Mouse (Mus musculus) intestine, embryonic 15.5 days (tissue): ENCODE data around the gene Fcrla. TPM values are rescaled to one million over a fixed set of nuclear protein-coding genes. Genes with fewer than 3 reads are reported as not detected.
"Not testable (repeated sequence)": the region's sequence is repeated elsewhere in the genome, so short reads cannot be mapped to it uniquely, and the experiment has no call there.

Experiments used
- ATAC-seq: fragments of 200-750 bp; cut with Nextera tagmentation; 2 replicates; pipeline ENCODE4 v1.8.0; 2017; ENCODE audit warnings: moderate TSS enrichment, moderate library complexity
- H3K27ac ChIP-seq: fragments of 300-500 bp; sonication (generic); 2 replicates; pipeline ENCODE4 v1.5.1; 2015; ENCODE audit warnings: mild to moderate bottlenecking, inconsistent platforms
- H3K27me3 ChIP-seq: fragments of 300-500 bp; sonication (generic); replicated peaks from 2 replicates; pipeline ENCODE4 v1.6.1; 2015; ENCODE audit warnings: inconsistent platforms
- H3K36me3 ChIP-seq: fragments of 300-500 bp; sonication (generic); 2 replicates; pipeline ENCODE4 v1.6.1; 2015; ENCODE audit warnings: inconsistent platforms
- H3K4me1 ChIP-seq: fragments of 300-500 bp; sonication (generic); replicated peaks from 2 replicates; pipeline ENCODE4 v1.6.1; 2015; ENCODE audit warnings: inconsistent platforms
- H3K4me2 ChIP-seq: fragments of 300-500 bp; sonication (generic); replicated peaks from 2 replicates; pipeline ENCODE4 v1.6.1; 2015; ENCODE audit warnings: mild to moderate bottlenecking, inconsistent platforms
- H3K4me3 ChIP-seq: fragments of 300-500 bp; sonication (generic); replicated peaks from 2 replicates; pipeline ENCODE4 v1.5.1; 2015; ENCODE audit warnings: inconsistent platforms
- H3K9ac ChIP-seq: fragments of 300-500 bp; sonication (generic); 2 replicates; pipeline ENCODE4 v1.6.1; 2015; ENCODE audit warnings: inconsistent platforms
- H3K9me3 ChIP-seq: fragments of 300-500 bp; sonication (generic); 2 replicates; pipeline ENCODE4 v1.6.1; 2016; ENCODE audit warnings: inconsistent platforms
- WGBS: fragments of 180-500 bp; shearing (Covaris S2); methylation state at CpG from one replicate; pipeline ENCODE4 v1.1.7; 2015; 5-methylcytosine and 5-hydroxymethylcytosine counted together
- polyA plus RNA-seq: library from polyadenylated mRNA; unstranded; fragments of >200 nt; fragmentation: Nextera tagmentation; extraction: Ambion mirVana; gene quantifications from 2 replicates; pipeline ENCODE4 v1.2.1, GENCODE M21; 2015

Gene Fcrla
- polyA plus RNA-seq, result not detected in 2 replicates

GRCm38 (mm10) chr1:170927378-170927777 lies at the start of gene Fcrla:
Gene Fcrla, minus strand, starts transcription at chr1:170927583.
- ATAC-seq, result no peak

GRCm38 (mm10) chr1:170976447-170976846 lies 49.1 kb upstream of the Fcrla start, which contains the start of gene Fcgr2b:
Gene Fcgr2b, minus strand, starts transcription at chr1:170976547.
- ATAC-seq, result no peak
- H3K27ac ChIP-seq, result no peak within 1 kb of the TSS

More at GRCm38 (mm10) chr1:170927378-170927777, at the start of gene Fcrla:
- H3K9me3 ChIP-seq, result no peaks in the 10 kb centered on the region
- H3K9ac ChIP-seq, result no peak within 1 kb of the TSS
- no peaks in the 10 kb centered on the region for H3K36me3 ChIP-seq
- no peak within 1 kb of the TSS for H3K4me3 ChIP-seq
- H3K4me1 ChIP-seq, result no peaks in the 10 kb centered on the region
- H3K27ac ChIP-seq, result no peak within 1 kb of the TSS
- no peaks in the 10 kb centered on the region for H3K27me3 ChIP-seq
- WGBS, result 85% methylated on average over 3 of the region's 3 CpGs
- no peak within 1 kb of the TSS for H3K4me2 ChIP-seq

GRCm38 (mm10) chr1:170975751-170976161 lies 48.4 kb upstream of the Fcrla start:
- Histone ChIP-seq H3K9me3 (no peaks in the 10 kb centered on the region), H3K4me1 (no peaks in the 10 kb centered on the region), H3K4me3 (no peak overlapping the region), H3K4me2 (no peak overlapping the region), H3K36me3 (no peaks in the 10 kb centered on the region), H3K27ac (no peak overlapping the region), H3K9ac (no peak overlapping the region), H3K27me3 (no peaks in the 10 kb centered on the region)
- 63% methylated on average over 7 of the region's 7 CpGs for WGBS
- no peak for ATAC-seq

More at GRCm38 (mm10) chr1:170976447-170976846, 49.1 kb upstream of the Fcrla start, which contains the start of gene Fcgr2b:
- H3K4me2 ChIP-seq, result no peak within 1 kb of the TSS
- no peak within 1 kb of the TSS for H3K4me3 ChIP-seq
- H3K9ac ChIP-seq, result no peak within 1 kb of the TSS
- H3K36me3 ChIP-seq, result no peaks in the 10 kb centered on the region
- no peaks in the 10 kb centered on the region for H3K9me3 ChIP-seq
- no peaks in the 10 kb centered on the region for H3K4me1 ChIP-seq
- WGBS, result 89% methylated on average over 5 of the region's 5 CpGs
- H3K27me3 ChIP-seq, result no peaks in the 10 kb centered on the region

GRCm38 (mm10) chr1:170975350-170975749 lies 48.0 kb upstream of the Fcrla start:
- ATAC-seq, H3K4me2 ChIP-seq, H3K4me3 ChIP-seq, H3K4me1 ChIP-seq, H3K36me3 ChIP-seq, H3K9ac ChIP-seq, H3K27me3 ChIP-seq, H3K9me3 ChIP-seq, H3K27ac ChIP-seq: not testable (repeated sequence)
- 76% methylated on average over 2 of the region's 2 CpGs for WGBS

GRCm38 (mm10) chr1:170974736-170975135 lies 47.4 kb upstream of the Fcrla start:
- no peak for ATAC-seq
- H3K36me3 ChIP-seq, result no peaks in the 10 kb centered on the region

GRCm38 (mm10) chr1:170974171-170974570 lies 46.8 kb upstream of the Fcrla start:
- no peak overlapping the region for H3K27ac ChIP-seq
- no peaks in the 10 kb centered on the region for H3K4me1 ChIP-seq
- H3K9me3 ChIP-seq, result no peaks in the 10 kb centered on the region
- no peak for ATAC-seq
- no peak overlapping the region for H3K4me3 ChIP-seq
- no peaks in the 10 kb centered on the region for H3K36me3 ChIP-seq
- no peak overlapping the region for H3K4me2 ChIP-seq
- no peak overlapping the region for H3K9ac ChIP-seq
- no peaks in the 10 kb centered on the region for H3K27me3 ChIP-seq
- WGBS, result 85% methylated on average over 8 of the region's 8 CpGs

More at GRCm38 (mm10) chr1:170974736-170975135, 47.4 kb upstream of the Fcrla start:
- Histone ChIP-seq H3K4me1 (no peaks in the 10 kb centered on the region), H3K27me3 (no peaks in the 10 kb centered on the region), H3K4me2 (no peak overlapping the region), H3K9ac (no peak overlapping the region), H3K27ac (no peak overlapping the region), H3K4me3 (no peak overlapping the region), H3K9me3 (no peaks in the 10 kb centered on the region)
- 94% methylated on average over 2 of the region's 2 CpGs for WGBS

GRCm38 (mm10) chr1:170972936-170973335 lies 45.6 kb upstream of the Fcrla start:
- H3K36me3 ChIP-seq, result no peaks in the 10 kb centered on the region
- ATAC-seq, result no peak
- no peak overlapping the region for H3K9ac ChIP-seq
- H3K9me3 ChIP-seq, result no peaks in the 10 kb centered on the region
- no peak overlapping the region for H3K27ac ChIP-seq
- 70% methylated on average over 4 of the region's 4 CpGs for WGBS
- H3K27me3 ChIP-seq, result no peaks in the 10 kb centered on the region
- no peaks in the 10 kb centered on the region for H3K4me1 ChIP-seq
- H3K4me2 ChIP-seq, result no peak overlapping the region
- H3K4me3 ChIP-seq, result no peak overlapping the region

GRCm38 (mm10) chr1:170972494-170972893 lies 45.1 kb upstream of the Fcrla start:
- 80% methylated on average over 6 of the region's 6 CpGs for WGBS
- H3K27me3 ChIP-seq, result no peaks in the 10 kb centered on the region

GRCm38 (mm10) chr1:170968576-170968975 lies 41.2 kb upstream of the Fcrla start:
- Histone ChIP-seq H3K4me2 (no peak overlapping the region), H3K4me1 (no peaks in the 10 kb centered on the region), H3K9me3 (no peaks in the 10 kb centered on the region), H3K36me3 (no peaks in the 10 kb centered on the region), H3K27ac (no peak overlapping the region), H3K4me3 (no peak overlapping the region), H3K9ac (no peak overlapping the region), H3K27me3 (no peaks in the 10 kb centered on the region)
- no peak for ATAC-seq
- 70% methylated on average over 1 of the region's 1 CpGs for WGBS

More at GRCm38 (mm10) chr1:170972494-170972893, 45.1 kb upstream of the Fcrla start:
- Histone ChIP-seq H3K9me3 (no peaks in the 10 kb centered on the region), H3K4me1 (no peaks in the 10 kb centered on the region), H3K4me3 (no peak overlapping the region), H3K9ac (no peak overlapping the region), H3K4me2 (no peak overlapping the region), H3K27ac (no peak overlapping the region), H3K36me3 (no peaks in the 10 kb centered on the region)
- no peak for ATAC-seq

- Histone ChIP-seq H3K9me3 (no peaks in the 10 kb centered on the region), H3K4me3 (no peak overlapping the region), H3K36me3 (no peaks in the 10 kb centered on the region), H3K27me3 (no peaks in the 10 kb centered on the region), H3K4me2 (no peak overlapping the region), H3K4me1 (no peaks in the 10 kb centered on the region; the same call in 1 of the 2 replicates), H3K9ac (no peak overlapping the region), H3K27ac (no peak overlapping the region)
- ATAC-seq, result no peak
- WGBS, result 68% methylated on average over 3 of the region's 3 CpGs
Measured at GRCm38 (mm10) chr1:170967581-170967980, 40.2 kb upstream of the Fcrla start.

GRCm38 (mm10) chr1:170963087-170963486 lies 35.7 kb upstream of the Fcrla start:
- Histone ChIP-seq H3K4me2 (no peak overlapping the region), H3K4me3 (no peak overlapping the region), H3K36me3 (no peaks in the 10 kb centered on the region), H3K4me1 (no peaks in the 10 kb centered on the region; the same call in 1 of the 2 replicates), H3K9me3 (no peaks in the 10 kb centered on the region), H3K9ac (no peak overlapping the region), H3K27ac (no peak overlapping the region), H3K27me3 (no peaks in the 10 kb centered on the region)
- 64% methylated on average over 7 of the region's 7 CpGs for WGBS
- peak; percentile 67 for ATAC-seq

- no peaks in the 10 kb centered on the region for H3K36me3 ChIP-seq
- H3K4me2 ChIP-seq, result no peak overlapping the region
- H3K4me3 ChIP-seq, result no peak overlapping the region
- no peaks in the 10 kb centered on the region; the same call in 1 of the 2 replicates for H3K4me1 ChIP-seq
- 55% methylated on average over 2 of the region's 2 CpGs for WGBS
- no peak overlapping the region for H3K27ac ChIP-seq
- no peak overlapping the region for H3K9ac ChIP-seq
- 0 out of 2 replicates have a peak, but pooled peaks have one; percentile 23 for ATAC-seq
- no peaks in the 10 kb centered on the region for H3K27me3 ChIP-seq
- no peaks in the 10 kb centered on the region for H3K9me3 ChIP-seq
Measured at GRCm38 (mm10) chr1:170962301-170962700, 34.9 kb upstream of the Fcrla start.

- Histone ChIP-seq H3K9ac (no peak overlapping the region), H3K4me3 (no peak overlapping the region), H3K36me3 (no peaks in the 10 kb centered on the region), H3K27me3 (no peaks in the 10 kb centered on the region), H3K9me3 (no peaks in the 10 kb centered on the region), H3K27ac (no peak overlapping the region), H3K4me2 (no peak overlapping the region), H3K4me1 (no peaks in the 10 kb centered on the region; the same call in 1 of the 2 replicates)
- no peak for ATAC-seq
- WGBS, result 79% methylated on average over 6 of the region's 6 CpGs
Measured at GRCm38 (mm10) chr1:170961101-170961500, 33.7 kb upstream of the Fcrla start.
